Mouse (Mus musculus) E14TG2a.4 (cell line): ENCODE data around the gene Sugt1.

Experiments used
- H3K27me3 ChIP-seq: 2 replicates; pipeline ENCODE4 v1.6.1; 2014; ENCODE audit warnings: low read length, control low read depth; ENCODE audit not compliant: insufficient read depth
- H3K36me3 ChIP-seq: 2 replicates; pipeline ENCODE4 v1.6.1; 2014; ENCODE audit warnings: low read length, control low read depth; ENCODE audit not compliant: insufficient read depth
- H3K4me1 ChIP-seq: replicated peaks from 2 replicates; pipeline ENCODE4 v1.6.1; 2014; ENCODE audit warnings: low read depth, low read length, control low read depth
- H3K4me3 ChIP-seq: replicated peaks from 2 replicates; pipeline ENCODE4 v1.5.1; 2014; ENCODE audit warnings: mild to moderate bottlenecking, low read length
- H3K9me3 ChIP-seq: 2 replicates; pipeline ENCODE4 v1.6.1; 2014; ENCODE audit warnings: low read length, control low read depth
- CTCF ChIP-seq: conservative IDR thresholded peaks from 2 replicates; pipeline ENCODE4 v1.5.1; 2014; ENCODE audit warnings: low read length
- NANOG ChIP-seq: IDR thresholded peaks from 2 replicates; pipeline ENCODE4 v1.6.1; 2014; ENCODE audit warnings: borderline replicate concordance, low read length, mixed read lengths
- POU5F1 ChIP-seq: IDR thresholded peaks from 2 replicates; pipeline ENCODE4 v1.6.1; 2014; ENCODE audit warnings: low read length, borderline replicate concordance

Sugt1 gene

DNA sequence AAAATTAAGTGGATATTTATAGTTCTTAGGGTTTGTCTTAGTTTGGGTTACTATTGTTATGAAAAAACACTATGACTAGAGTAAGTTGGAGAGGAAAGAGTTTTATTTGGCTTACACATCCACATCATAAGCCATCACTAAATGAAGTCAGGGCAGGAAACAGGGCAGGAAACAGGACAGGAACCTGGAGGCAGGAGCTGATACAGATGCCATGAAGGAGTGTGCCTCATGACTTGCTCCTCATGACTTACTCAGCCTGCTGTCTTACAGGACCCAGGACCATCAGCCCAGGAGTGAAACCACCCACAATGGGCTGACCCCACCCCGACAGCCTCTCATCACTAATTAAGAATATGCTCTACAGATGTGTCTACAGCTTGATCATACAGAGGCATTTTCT is 13.1 kb upstream of the Sugt1 start:
- TF ChIP-seq CTCF (no peak), NANOG (no peak)
- Histone ChIP-seq H3K4me1 (peaks cover 11% of the 10 kb centered on the region), H3K27me3 (no peaks in the 10 kb centered on the region), H3K36me3 (0 out of 2 replicates have a peak, but pooled peaks cover 5% of the 10 kb centered on the region), H3K4me3 (no peak overlapping the region), H3K9me3 (peaks cover 9% of the 10 kb centered on the region; the same call in 1 of the 2 replicates)

DNA sequence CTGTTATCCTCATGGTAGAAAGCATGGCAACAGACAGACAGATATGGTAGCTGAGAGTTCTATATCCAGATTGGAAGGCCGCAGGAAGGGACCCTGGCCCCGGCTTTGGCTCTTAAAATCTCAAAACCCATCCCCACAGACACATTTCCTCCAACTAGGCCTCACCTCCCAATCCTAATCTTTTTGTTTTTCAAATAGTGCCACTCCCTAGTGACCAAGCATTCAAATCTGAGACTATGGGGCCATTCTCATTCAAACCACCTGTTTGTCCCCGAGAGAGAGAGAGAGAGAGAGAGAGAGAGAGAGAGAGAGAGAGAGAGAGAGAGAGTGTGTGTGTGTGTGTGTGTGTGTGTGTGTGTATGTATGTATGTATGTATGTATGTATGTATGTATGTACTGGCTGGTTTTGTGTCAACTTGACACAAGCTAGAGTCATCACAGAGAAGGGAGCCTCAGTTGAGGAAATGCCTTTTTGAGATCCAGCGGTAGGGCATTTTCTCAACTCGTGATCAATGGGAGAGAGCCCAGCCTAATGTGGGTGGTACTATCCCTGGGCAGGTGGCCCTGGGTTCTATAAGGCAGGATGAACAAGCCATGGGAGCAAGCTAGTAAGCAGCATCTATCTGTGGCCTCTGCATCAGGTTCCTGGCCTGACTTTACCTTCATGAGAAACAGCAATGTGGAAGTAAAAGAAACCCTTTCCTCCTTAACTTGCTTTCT is 3.8 kb upstream of the Sugt1 start:
- peaks cover 59% of the 10 kb centered on the region for H3K4me1 ChIP-seq
- H3K9me3 ChIP-seq: peaks cover 7% of the 10 kb centered on the region; the same call in 1 of the 2 replicates
- H3K4me3 ChIP-seq: peak overlapping the region; percentile 61
- H3K36me3 ChIP-seq: peaks cover 9% of the 10 kb centered on the region
- no peaks in the 10 kb centered on the region for H3K27me3 ChIP-seq
- TF ChIP-seq CTCF: no peak
- TF ChIP-seq NANOG: no peak
- no peak for TF ChIP-seq POU5F1

DNA sequence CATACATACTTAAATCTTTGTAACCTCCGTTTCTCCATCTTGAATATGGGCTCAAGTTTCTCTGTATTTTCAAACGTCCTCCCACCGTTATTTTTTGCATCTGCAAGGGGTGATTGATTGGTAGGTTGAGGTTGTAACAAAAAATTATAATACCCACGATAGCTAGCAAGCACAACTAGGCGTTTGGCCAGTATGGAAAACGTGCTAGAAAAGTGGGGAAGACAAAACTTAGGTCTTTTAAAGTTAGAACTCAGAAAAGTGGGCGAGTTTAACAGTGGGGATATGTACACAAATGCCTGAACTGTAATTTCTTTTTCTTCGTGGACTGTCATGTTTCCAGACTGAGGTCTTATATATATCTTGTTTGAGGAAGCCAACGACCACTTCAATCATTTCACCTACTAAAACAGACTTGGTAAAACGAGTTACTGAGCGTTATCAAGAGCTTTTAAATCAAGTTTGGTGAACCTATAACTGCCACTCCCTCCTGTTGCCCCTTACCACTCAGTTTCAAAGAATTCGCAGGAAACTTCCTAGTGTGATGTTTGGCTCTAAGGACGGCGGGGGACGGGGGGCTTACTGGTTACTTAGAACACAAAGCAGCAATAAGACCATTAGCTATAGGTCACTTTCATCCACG is 872 bp upstream of the Sugt1 start:
- no peak for TF ChIP-seq NANOG
- TF ChIP-seq CTCF: no peak
- TF ChIP-seq POU5F1: no peak
- H3K36me3 ChIP-seq: peaks cover 23% of the 10 kb centered on the region
- no peaks in the 10 kb centered on the region for H3K27me3 ChIP-seq
- H3K4me1 ChIP-seq: peaks cover 67% of the 10 kb centered on the region
- H3K9me3 ChIP-seq: no peaks in the 10 kb centered on the region
- peak overlapping the region; percentile 96 for H3K4me3 ChIP-seq

DNA sequence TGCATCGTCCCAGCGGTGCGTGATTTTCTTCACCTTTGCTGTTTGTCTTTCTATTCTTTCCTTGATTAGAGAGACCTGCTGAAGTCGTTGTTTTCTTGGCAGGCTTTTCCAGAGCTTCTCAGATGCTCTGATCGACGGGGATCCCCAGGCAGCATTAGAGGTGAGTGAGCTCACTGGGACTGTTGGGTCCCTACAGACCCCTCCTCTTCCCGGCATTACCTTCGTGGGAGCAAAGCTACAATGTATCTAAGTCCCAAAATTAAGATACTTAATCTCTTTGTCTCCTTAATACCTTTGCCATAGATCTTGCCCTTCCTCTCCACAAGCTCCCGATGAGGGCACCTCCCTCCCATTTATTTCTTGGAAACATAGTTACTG is 350 bp downstream of the Sugt1 start:
- no peaks in the 10 kb centered on the region for H3K9me3 ChIP-seq
- TF ChIP-seq NANOG (no peak), CTCF (no peak), POU5F1 (no peak)
- H3K36me3 ChIP-seq: peaks cover 33% of the 10 kb centered on the region
- H3K27me3 ChIP-seq: no peaks in the 10 kb centered on the region
- H3K4me3 ChIP-seq: peak overlapping the region; percentile 96
- peaks cover 65% of the 10 kb centered on the region for H3K4me1 ChIP-seq

GRCm38 (mm10) chr14:79588534-79588951 is 1.1 kb downstream of the Sugt1 start:
- TF ChIP-seq NANOG (no peak), POU5F1 (no peak), CTCF (no peak)
- Histone ChIP-seq H3K27me3 (no peaks in the 10 kb centered on the region), H3K36me3 (peaks cover 34% of the 10 kb centered on the region), H3K4me3 (peak overlapping the region; percentile 96), H3K9me3 (no peaks in the 10 kb centered on the region), H3K4me1 (peaks cover 61% of the 10 kb centered on the region)

- TF ChIP-seq POU5F1: no peak
- no peak for TF ChIP-seq NANOG
- no peak for TF ChIP-seq CTCF
- Histone ChIP-seq H3K9me3 (no peaks in the 10 kb centered on the region), H3K4me1 (peaks cover 64% of the 10 kb centered on the region), H3K4me3 (peak overlapping the region; percentile 96), H3K27me3 (no peaks in the 10 kb centered on the region), H3K36me3 (peaks cover 42% of the 10 kb centered on the region)
Measured at GRCm38 (mm10) chr14:79589401-79589800, 1.9 kb downstream of the Sugt1 start.

DNA sequence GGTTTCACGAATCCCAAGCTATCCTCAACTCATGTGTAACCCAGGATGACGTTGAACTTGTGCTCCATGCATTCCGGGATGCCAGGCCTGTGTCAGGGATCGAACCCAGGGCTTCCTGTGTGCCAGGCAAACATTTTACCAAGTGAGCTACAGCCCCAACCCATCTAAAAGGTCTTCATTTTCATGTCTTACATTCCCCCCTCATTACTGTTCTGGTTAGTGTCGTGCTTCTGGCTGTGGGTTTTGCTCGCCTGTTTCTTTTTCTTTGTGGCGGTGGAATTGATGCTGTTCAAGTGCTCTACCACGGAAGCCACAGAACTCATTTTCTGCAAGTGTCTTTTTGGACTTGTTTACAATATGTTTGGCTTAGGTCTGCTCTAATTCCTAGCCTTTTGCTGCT is 3.4 kb downstream of the Sugt1 start:
- TF ChIP-seq CTCF: no peak
- H3K9me3 ChIP-seq: no peaks in the 10 kb centered on the region
- peaks cover 58% of the 10 kb centered on the region for H3K36me3 ChIP-seq
- peaks cover 60% of the 10 kb centered on the region for H3K4me1 ChIP-seq
- H3K27me3 ChIP-seq: no peaks in the 10 kb centered on the region
- peak overlapping the region; percentile 32; the same call in 1 of the 2 replicates for H3K4me3 ChIP-seq

GRCm38 (mm10) chr14:79591611-79592010 is 4.1 kb downstream of the Sugt1 start:
- Histone ChIP-seq H3K4me3 (no peak overlapping the region), H3K9me3 (no peaks in the 10 kb centered on the region), H3K27me3 (no peaks in the 10 kb centered on the region), H3K4me1 (peaks cover 54% of the 10 kb centered on the region), H3K36me3 (peaks cover 65% of the 10 kb centered on the region)
- TF ChIP-seq POU5F1 (no peak), CTCF (no peak), NANOG (no peak)

DNA sequence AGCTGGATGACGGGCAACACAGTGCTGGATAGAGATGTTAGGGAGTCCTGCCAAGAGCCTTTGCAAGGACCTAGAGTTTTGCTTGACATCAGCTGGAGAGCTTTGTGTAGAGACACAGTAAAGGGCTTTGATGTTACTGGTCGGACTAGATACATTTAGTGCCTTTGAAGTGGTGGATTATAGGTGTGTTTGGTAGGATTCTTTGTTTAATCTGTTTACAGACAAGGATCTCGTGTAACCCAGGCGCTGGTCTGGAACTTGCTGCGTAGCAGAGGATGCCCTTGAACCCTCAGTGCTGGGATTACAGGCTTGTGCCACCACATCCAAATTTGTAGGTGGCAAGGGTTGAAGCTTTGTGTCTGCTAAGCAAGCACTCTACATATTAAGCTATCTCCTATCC is 6.6 kb downstream of the Sugt1 start:
- peaks cover 82% of the 10 kb centered on the region for H3K36me3 ChIP-seq
- peaks cover 52% of the 10 kb centered on the region for H3K4me1 ChIP-seq
- no peaks in the 10 kb centered on the region for H3K27me3 ChIP-seq
- no peak for TF ChIP-seq CTCF
- H3K4me3 ChIP-seq: no peak overlapping the region
- H3K9me3 ChIP-seq: no peaks in the 10 kb centered on the region
